Mouse (Mus musculus) frontal cortex, postnatal 10 days (tissue): ENCODE measurements around the gene Ifi206.
"Not testable (repeated sequence)": the region's sequence is repeated elsewhere in the genome, so short reads cannot be mapped to it uniquely, and the experiment has no call there.

Experiments
- DNase-seq, 2 experiments: peaks; one replicate each; pipeline ENCODE4 v3.0.0; 2022; ENCODE audit warnings: low spot score in 2 of 2, mixed read lengths in 1 of 2

Gene Ifi206

GRCm38 (mm10) chr1:173490812-173491480, at the start of gene Ifi206:
TSS of gene Ifi206 (minus strand) at chr1:173491041.
- DNase-seq: not testable (repeated sequence)

GRCm38 (mm10) chr1:173535791-173536190, 45.0 kb upstream of the Ifi206 start, which contains the start of gene Ifi214:
TSS of gene Ifi214 (minus strand) at chr1:173535957.
- DNase-seq: not testable (repeated sequence)

GRCm38 (mm10) chr1:173521452-173521851, 30.6 kb upstream of the Ifi206 start:
- no peak for DNase-seq

- not testable (repeated sequence) for DNase-seq
These were observed 19.8 kb upstream of the Ifi206 start for GRCm38 (mm10) chr1:173510595-173510994.

GRCm38 (mm10) chr1:173491483-173491882, 642 bp upstream of the Ifi206 start:
- DNase-seq: not testable (repeated sequence)

GRCm38 (mm10) chr1:173481182-173481574, 9.7 kb downstream of the Ifi206 start:
- not testable (repeated sequence) for DNase-seq

GRCm38 (mm10) chr1:173480399-173481181, 10.3 kb downstream of the Ifi206 start:
- DNase-seq: not testable (repeated sequence)

- DNase-seq: no peak
These were observed 34.1 kb downstream of the Ifi206 start for GRCm38 (mm10) chr1:173456761-173457160.

GRCm38 (mm10) chr1:173456139-173456754, 34.6 kb downstream of the Ifi206 start:
- no peak for DNase-seq

GRCm38 (mm10) chr1:173451665-173452064, 39.2 kb downstream of the Ifi206 start:
- no peak for DNase-seq

- no peak for DNase-seq
These were observed 40.2 kb downstream of the Ifi206 start for GRCm38 (mm10) chr1:173450621-173451020.

- DNase-seq: no peak
These were observed 43.8 kb downstream of the Ifi206 start for GRCm38 (mm10) chr1:173447067-173447466.

GRCm38 (mm10) chr1:173443061-173443460, 47.8 kb downstream of the Ifi206 start:
- DNase-seq: no peak

GRCm38 (mm10) chr1:173441210-173441609, 49.6 kb downstream of the Ifi206 start:
- no peak for DNase-seq

- no peak for DNase-seq
These were observed 50.2 kb downstream of the Ifi206 start for GRCm38 (mm10) chr1:173440681-173441080.

GRCm38 (mm10) chr1:173437161-173437953, 53.5 kb downstream of the Ifi206 start:
- DNase-seq: no peak

- no peak for DNase-seq
These were observed 58.4 kb downstream of the Ifi206 start for GRCm38 (mm10) chr1:173432411-173432810.

GRCm38 (mm10) chr1:173429995-173430699, 60.7 kb downstream of the Ifi206 start:
- no peak for DNase-seq

- DNase-seq: no peak
These were observed 63.5 kb downstream of the Ifi206 start for GRCm38 (mm10) chr1:173427385-173427784.

- DNase-seq: no peak
These were observed 64.5 kb downstream of the Ifi206 start for GRCm38 (mm10) chr1:173426345-173426744.

- DNase-seq: peak in 1 of 2 experiments; percentile 35
These were observed 70.5 kb downstream of the Ifi206 start for GRCm38 (mm10) chr1:173420374-173420773.
